Mouse (Mus musculus) CH12.LX (cell line): ENCODE measurements around the gene Cmtm8. TPM values are rescaled to one million over a fixed set of nuclear protein-coding genes. Genes with fewer than 3 reads are reported as not detected.

ENCODE experiments used
- DNase-seq: peaks from one replicate; pipeline ENCODE4 v3.0.0-alpha.2; 2013; ENCODE audit errors: extremely low read depth
- H3K27ac ChIP-seq: 2 replicates; pipeline ENCODE4 v1.5.1; 2012; ENCODE audit warnings: low read depth, mild to moderate bottlenecking, control low read depth, moderate library complexity; ENCODE audit not compliant: insufficient read depth
- H3K27me3 ChIP-seq: replicated peaks from 2 replicates; pipeline ENCODE3; 2012; ENCODE audit warnings: inconsistent platforms
- H3K36me3 ChIP-seq, 2 experiments: replicated peaks in 1 of 2; 2 replicates each; pipeline versions ENCODE3 to v1.6.1; 2012; ENCODE audit warnings: inconsistent platforms in 1 of 2, low read length in 1 of 2, mild to moderate bottlenecking in 1 of 2, mixed read lengths in 1 of 2, moderate library complexity in 1 of 2; ENCODE audit not compliant: control insufficient read depth in 1 of 2, insufficient read depth in 1 of 2
- H3K4me1 ChIP-seq, 2 experiments: 2 replicates each; pipeline ENCODE4 v1.6.1; 2012; ENCODE audit warnings: inconsistent platforms in 1 of 2, moderate library complexity in 1 of 2; ENCODE audit not compliant: insufficient read depth in 2 of 2, control insufficient read depth in 1 of 2
- H3K4me2 ChIP-seq: 2 replicates; pipeline ENCODE4 v1.6.1; 2012; ENCODE audit warnings: low read depth, mild to moderate bottlenecking, control low read depth; ENCODE audit not compliant: poor library complexity, insufficient read depth, severe bottlenecking
- H3K4me3 ChIP-seq, 3 experiments: fragments of 150-350 bp in 1 of 3; sonication (generic) in 1 of 3; replicated peaks in 1 of 3; 2 replicates each; pipeline versions ENCODE3 to v1.5.1; 2011 to 2012; ENCODE audit warnings: low read depth in 2 of 3, low read length in 2 of 3, mild to moderate bottlenecking in 2 of 3, moderate library complexity in 2 of 3, control low read depth in 1 of 3, improper control_type of control experiment in 1 of 3, inconsistent platforms in 1 of 3, mixed read lengths in 1 of 3; ENCODE audit not compliant: poor library complexity in 1 of 3
- H3K79me2 ChIP-seq: replicated peaks from 2 replicates; pipeline ENCODE4 v1.6.1; 2012; ENCODE audit warnings: mild to moderate bottlenecking, moderate library complexity; ENCODE audit not compliant: control insufficient read depth, poor library complexity, insufficient read depth, severe bottlenecking; ENCODE audit errors: extremely low read depth
- H3K9ac ChIP-seq: 2 replicates; pipeline ENCODE4 v1.6.1; 2012; ENCODE audit warnings: low read depth, mild to moderate bottlenecking, control low read depth, moderate library complexity; ENCODE audit not compliant: insufficient read depth
- H3K9me3 ChIP-seq: replicated peaks from 2 replicates; pipeline ENCODE3; 2012; ENCODE audit warnings: low read length, inconsistent platforms, mixed read lengths
- BHLHE40 ChIP-seq: IDR thresholded peaks from 2 replicates; pipeline ENCODE4 v1.6.1; 2011; ENCODE audit warnings: mild to moderate bottlenecking, low read depth, low read length, improper control_type of control experiment
- CHD1 ChIP-seq: IDR thresholded peaks from 2 replicates; pipeline ENCODE4 v1.6.1; 2012; ENCODE audit warnings: low read depth, low read length, improper control_type of control experiment, inconsistent platforms
- CHD2 ChIP-seq: IDR thresholded peaks from 2 replicates; pipeline ENCODE4 v1.6.1; 2011; ENCODE audit warnings: low read length, improper control_type of control experiment
- CTCF ChIP-seq, 2 experiments: IDR thresholded peaks in 1 of 2; conservative IDR thresholded peaks in 1 of 2; 2 replicates each; pipeline ENCODE4 v1.5.1; 2011 to 2012; ENCODE audit warnings: low read depth in 2 of 2, low read length in 2 of 2, improper control_type of control experiment in 1 of 2, inconsistent platforms in 1 of 2, mild to moderate bottlenecking in 1 of 2, moderate library complexity in 1 of 2
- ELF1 ChIP-seq: IDR thresholded peaks from 2 replicates; pipeline ENCODE4 v1.6.1; 2014; ENCODE audit warnings: low read depth, mild to moderate bottlenecking, inconsistent platforms, low read length, improper control_type of control experiment
- IRF4 ChIP-seq: IDR thresholded peaks from 2 replicates; pipeline ENCODE4 v1.6.1; 2014; ENCODE audit warnings: low read depth, mild to moderate bottlenecking, inconsistent platforms, low read length, improper control_type of control experiment
- JUND ChIP-seq: conservative IDR thresholded peaks from 2 replicates; pipeline ENCODE4 v1.6.1; 2011; ENCODE audit warnings: low read depth, low read length, improper control_type of control experiment
- KAT2A ChIP-seq: IDR thresholded peaks from 2 replicates; pipeline ENCODE4 v1.6.1; 2012; ENCODE audit warnings: low read length, improper control_type of control experiment, inconsistent platforms; ENCODE audit not compliant: insufficient replicate concordance
- MAFK ChIP-seq: IDR thresholded peaks from 2 replicates; pipeline ENCODE4 v1.6.1; 2011; ENCODE audit warnings: low read length, improper control_type of control experiment; ENCODE audit not compliant: insufficient replicate concordance
- NELFE ChIP-seq: IDR thresholded peaks from 2 replicates; pipeline ENCODE4 v1.6.1; 2011; ENCODE audit warnings: low read depth, low read length, improper control_type of control experiment
- POLR2A ChIP-seq: IDR thresholded peaks from 2 replicates; pipeline ENCODE4 v1.6.1; 2011; ENCODE audit warnings: low read depth, mild to moderate bottlenecking, improper control_type of control experiment, low read length
- SIN3A ChIP-seq: IDR thresholded peaks from 2 replicates; pipeline ENCODE4 v1.6.1; 2012; ENCODE audit warnings: low read length, improper control_type of control experiment, inconsistent platforms
- TBP ChIP-seq: conservative IDR thresholded peaks from 2 replicates; pipeline ENCODE4 v1.6.1; 2011; ENCODE audit warnings: low read depth, low read length, improper control_type of control experiment
- TCF12 ChIP-seq: IDR thresholded peaks from 2 replicates; pipeline ENCODE4 v1.6.1; 2014; ENCODE audit warnings: low read depth, mild to moderate bottlenecking, inconsistent platforms, low read length, improper control_type of control experiment
- UBTF ChIP-seq: IDR thresholded peaks from 2 replicates; pipeline ENCODE4 v1.6.1; 2012; ENCODE audit warnings: low read depth, mild to moderate bottlenecking, inconsistent platforms, low read length, improper control_type of control experiment, moderate library complexity
- USF2 ChIP-seq: conservative IDR thresholded peaks from 2 replicates; pipeline ENCODE4 v1.6.1; 2011; ENCODE audit warnings: low read depth, low read length, improper control_type of control experiment
- ZNF384 ChIP-seq: IDR thresholded peaks from 2 replicates; pipeline ENCODE4 v1.6.1; 2012; ENCODE audit warnings: low read depth, low read length, improper control_type of control experiment, inconsistent platforms
- dilution Hi-C: fragments of 300-500 bp; cut with MboI; formaldehyde crosslinking; loops from 2 replicates; pipeline ENCODE4 v1.14.3; 2020; ENCODE audit warnings: low sequenced_read_pairs; ENCODE audit not compliant: extremely low pct_unique_long_range_greater_than_20kb, extremely low pct_ligation_motif_present
- in situ Hi-C: fragments of 300-500 bp; cut with MboI; formaldehyde crosslinking; loops from 3 replicates; pipeline ENCODE4 v1.14.3; 2019; ENCODE audit warnings: low sequenced_read_pairs, low pct_ligation_motif_present, low pct_unique_long_range_greater_than_20kb, mixed read lengths
- polyA plus RNA-seq: library from polyadenylated mRNA; unstranded; fragments of >175 nt; gene quantifications from 2 replicates; pipeline ENCODE4 v1.2.1, GENCODE M21; 2012; ENCODE audit warnings: low read depth; ENCODE audit not compliant: insufficient read length
- total RNA-seq, 2 experiments: library from RNA; depleted of rRNA; stranded (reverse); fragments of 300-350 nt in 1 of 2; fragments of >200 nt in 1 of 2; gene quantifications; 2 replicates each; pipeline ENCODE4 v1.2.3; 2012 to 2014

The Cmtm8 gene
- total and polyA plus RNA-seq, 3 experiments, result 1.6 to 4.1 (median 2.7) TPM

GRCm38 (mm10) chr9:114751582-114751981, 92.4 kb downstream of the Cmtm8 start:
- dilution Hi-C loops (no loop called here), in situ Hi-C loops (loop anchor here (10.0 kb wide), 1 partner anchor 107 kb away; the partner anchor contains the start of gene Cnot10)
- Histone ChIP-seq H3K4me3 (no peak overlapping the region), H3K36me3 (peaks cover 32 to 60% of the 10 kb centered on the region in 2 experiments), H3K9me3 (no peaks in the 10 kb centered on the region), H3K27ac (no peak overlapping the region), H3K9ac (no peak overlapping the region), H3K4me2 (peak overlapping the region; percentile 70; the same call in 1 of the 2 replicates), H3K4me1 (peaks cover 0 to 27% of the 10 kb centered on the region in 2 experiments; a peak in 2 of 4 replicates), H3K79me2 (no peaks in the 10 kb centered on the region), H3K27me3 (no peaks in the 10 kb centered on the region)
- DNase-seq, result no peak
- TF ChIP-seq POLR2A (no peak), CTCF (conservative IDR thresholded peaks at IDR 0.05 in 1 of 2, IDR thresholded peaks at IDR 0.05 in 1 of 2; ENCODE audit: low read depth in 2 of 2, low read length in 2 of 2) (peak in 1 of 2 experiments; percentile 42; a peak in 2 of 4 replicates)

DNA sequence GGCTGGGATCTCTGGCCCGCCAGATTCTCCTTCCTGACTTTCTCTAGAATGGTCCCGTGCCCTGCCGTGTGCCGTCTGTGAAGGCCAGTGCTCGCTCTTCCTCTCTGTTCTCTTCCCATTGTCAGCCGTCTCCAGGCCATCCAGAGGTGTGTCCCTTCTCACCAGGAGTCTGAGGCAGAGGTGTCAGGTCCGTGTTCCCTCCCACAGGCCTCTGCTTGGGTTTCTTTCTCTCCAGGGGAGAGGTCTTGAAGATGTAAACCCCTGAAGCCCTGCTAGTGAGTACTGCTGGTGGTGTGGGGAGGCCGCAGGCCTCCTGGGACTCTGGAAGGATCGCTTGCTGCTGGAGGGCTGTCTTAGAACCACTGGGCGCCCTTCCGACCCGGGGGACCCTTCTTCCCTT, 96.5 kb downstream of the Cmtm8 start:
- Histone ChIP-seq H3K4me1 (peaks cover under 1 to 35% of the 10 kb centered on the region in 2 experiments; a peak in 3 of 4 replicates), H3K4me3 (no peak overlapping the region), H3K27me3 (no peaks in the 10 kb centered on the region), H3K27ac (no peak overlapping the region), H3K9ac (no peak overlapping the region), H3K79me2 (no peaks in the 10 kb centered on the region), H3K9me3 (no peaks in the 10 kb centered on the region), H3K4me2 (no peak overlapping the region), H3K36me3 (peaks cover 43 to 74% of the 10 kb centered on the region in 2 experiments)
- TF ChIP-seq BHLHE40 (no peak), CHD2 (no peak), TCF12 (no peak), TBP (no peak), NELFE (no peak), SIN3A (no peak), MAFK (no peak), CTCF (conservative IDR thresholded peaks at IDR 0.05 in 1 of 2, IDR thresholded peaks at IDR 0.05 in 1 of 2; ENCODE audit: low read depth in 2 of 2, low read length in 2 of 2) (no peak), USF2 (no peak), KAT2A (no peak), ELF1 (no peak), CHD1 (no peak), UBTF (no peak)
- no peak for DNase-seq
- in situ Hi-C loops (no loop called here), dilution Hi-C loops (no loop called here)

- no peaks in the 10 kb centered on the region for H3K27me3 ChIP-seq
- H3K9me3 ChIP-seq, result no peaks in the 10 kb centered on the region
- H3K4me1 ChIP-seq, result peaks cover 4 to 37% of the 10 kb centered on the region in 2 experiments
- in situ Hi-C loops (no loop called here), dilution Hi-C loops (no loop called here)
- peaks cover 43 to 76% of the 10 kb centered on the region in 2 experiments for H3K36me3 ChIP-seq
- DNase-seq, result no peak
- H3K9ac ChIP-seq, result no peak overlapping the region
- no peak overlapping the region for H3K4me2 ChIP-seq
- H3K4me3 ChIP-seq, result no peak overlapping the region
- no peaks in the 10 kb centered on the region for H3K79me2 ChIP-seq
- TF ChIP-seq SIN3A (no peak), CHD1 (no peak), IRF4 (no peak), ELF1 (no peak), BHLHE40 (no peak), ZNF384 (no peak), KAT2A (no peak), USF2 (no peak), JUND (no peak)
- H3K27ac ChIP-seq, result no peak overlapping the region
These were observed 96.9 kb downstream of the Cmtm8 start for GRCm38 (mm10) chr9:114747012-114747411.
